Mouse (Mus musculus) forebrain, embryonic 15.5 days (tissue): ENCODE measurements around the gene Pld4. TPM values are rescaled to one million over a fixed set of nuclear protein-coding genes. Genes with fewer than 3 reads are reported as not detected.

Experiments
- ATAC-seq: fragments of 200-750 bp; cut with Nextera tagmentation; replicated peaks from 2 replicates; pipeline ENCODE4 v1.8.0; 2017; ENCODE audit warnings: mild to moderate bottlenecking, moderate TSS enrichment, moderate library complexity
- H3K27ac ChIP-seq: fragments of 300-500 bp; sonication (generic); replicated peaks from 2 replicates; pipeline ENCODE4 v1.5.1; 2015; ENCODE audit warnings: mild to moderate bottlenecking, inconsistent platforms
- H3K27me3 ChIP-seq: fragments of 300-500 bp; sonication (generic); 2 replicates; pipeline ENCODE4 v1.6.1; 2015; ENCODE audit warnings: inconsistent platforms
- H3K36me3 ChIP-seq: fragments of 300-500 bp; sonication (generic); 2 replicates; pipeline ENCODE4 v1.6.1; 2015; ENCODE audit warnings: mild to moderate bottlenecking, inconsistent platforms
- H3K4me1 ChIP-seq: fragments of 300-500 bp; sonication (generic); 2 replicates; pipeline ENCODE4 v1.6.1; 2015; ENCODE audit warnings: inconsistent platforms
- H3K4me2 ChIP-seq: fragments of 300-500 bp; sonication (generic); replicated peaks from 2 replicates; pipeline ENCODE4 v1.6.1; 2015; ENCODE audit warnings: mild to moderate bottlenecking, inconsistent platforms
- H3K4me3 ChIP-seq: fragments of 300-500 bp; sonication (generic); 2 replicates; pipeline ENCODE4 v1.5.1; 2015; ENCODE audit warnings: mild to moderate bottlenecking, inconsistent platforms
- H3K9ac ChIP-seq: fragments of 300-500 bp; sonication (generic); replicated peaks from 2 replicates; pipeline ENCODE4 v1.6.1; 2015; ENCODE audit warnings: mild to moderate bottlenecking, inconsistent platforms
- H3K9me3 ChIP-seq: fragments of 300-500 bp; sonication (generic); 2 replicates; pipeline ENCODE4 v1.6.1; 2016; ENCODE audit warnings: inconsistent platforms
- WGBS: fragments of 180-500 bp; shearing (Covaris S2); methylation state at CpG from one replicate; pipeline ENCODE4 v1.1.7; 2015; ENCODE audit warnings: mixed read lengths; 5-methylcytosine and 5-hydroxymethylcytosine counted together
- polyA plus RNA-seq: library from polyadenylated mRNA; unstranded; fragments of >200 nt; fragmentation: Nextera tagmentation; extraction: Ambion mirVana; gene quantifications from 2 replicates; pipeline ENCODE4 v1.2.1, GENCODE M21; 2015

The Pld4 gene
- polyA plus RNA-seq, 1 experiment from 2014 or later: 5.3 TPM

DNA sequence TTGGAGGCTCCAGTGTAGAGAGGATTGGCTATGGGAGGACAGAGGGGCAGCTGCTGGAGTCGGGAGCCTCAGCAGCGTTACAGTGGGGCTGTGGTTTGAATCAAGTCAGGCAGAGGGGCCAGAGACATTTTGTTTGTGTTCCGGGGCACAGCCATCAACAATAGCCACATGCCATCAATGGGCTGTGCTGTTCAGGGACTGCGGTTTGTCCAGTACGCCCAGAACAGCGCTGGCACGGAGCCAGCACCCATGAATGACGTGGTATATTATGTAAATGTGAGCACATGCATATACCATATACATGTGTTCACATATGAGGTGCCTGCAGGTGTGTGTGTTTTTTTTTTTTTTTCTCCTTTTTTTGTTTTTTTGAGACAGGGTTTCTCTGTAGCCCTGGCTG is 32.7 kb upstream of the Pld4 start:
- Histone ChIP-seq H3K27ac (no peak overlapping the region), H3K4me2 (no peak overlapping the region), H3K4me1 (peaks cover 28% of the 10 kb centered on the region), H3K9me3 (no peaks in the 10 kb centered on the region), H3K27me3 (no peaks in the 10 kb centered on the region), H3K4me3 (no peak overlapping the region), H3K9ac (no peak overlapping the region), H3K36me3 (peaks cover 16% of the 10 kb centered on the region)
- 54% methylated on average over 8 of the region's 8 CpGs for WGBS
- ATAC-seq: no peak

GRCm38 (mm10) chr12:112730808-112731207 is 29.6 kb upstream of the Pld4 start:
- no peak overlapping the region for H3K9ac ChIP-seq
- H3K9me3 ChIP-seq: no peaks in the 10 kb centered on the region
- peaks cover 35% of the 10 kb centered on the region for H3K36me3 ChIP-seq
- H3K4me1 ChIP-seq: peaks cover 5% of the 10 kb centered on the region
- no peak overlapping the region for H3K27ac ChIP-seq
- H3K27me3 ChIP-seq: no peaks in the 10 kb centered on the region
- H3K4me2 ChIP-seq: no peak overlapping the region
- 90% methylated on average over 14 of the region's 14 CpGs for WGBS
- ATAC-seq: no peak
- no peak overlapping the region for H3K4me3 ChIP-seq

DNA sequence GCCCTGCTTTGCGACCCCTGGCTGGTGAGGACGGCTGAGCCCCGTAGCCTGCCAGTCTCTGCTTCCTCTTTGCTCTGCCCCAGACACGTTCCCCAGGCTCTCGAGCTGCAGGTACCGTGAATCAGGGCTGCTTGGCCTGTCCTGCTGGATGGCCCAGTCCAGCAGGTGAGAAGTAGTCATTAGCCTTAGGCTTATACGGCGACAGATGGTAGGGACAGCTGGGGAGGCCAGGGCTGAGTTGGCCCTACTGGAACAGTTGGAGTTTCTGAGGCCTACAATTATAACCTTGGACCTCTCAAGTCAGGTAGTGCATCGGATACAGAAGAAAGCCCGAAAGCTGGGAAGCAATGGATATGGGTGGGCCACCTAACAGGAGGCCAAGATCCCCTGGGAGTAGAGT is 27.9 kb upstream of the Pld4 start:
- WGBS: 92% methylated on average over 10 of the region's 10 CpGs
- Histone ChIP-seq H3K27ac (no peak overlapping the region), H3K27me3 (no peaks in the 10 kb centered on the region), H3K9ac (no peak overlapping the region), H3K4me1 (no peaks in the 10 kb centered on the region), H3K4me2 (no peak overlapping the region), H3K36me3 (peaks cover 51% of the 10 kb centered on the region), H3K4me3 (no peak overlapping the region), H3K9me3 (no peaks in the 10 kb centered on the region)
- no peak for ATAC-seq

- no peaks in the 10 kb centered on the region for H3K27me3 ChIP-seq
- ATAC-seq: no peak
- WGBS: 96% methylated on average over 2 of the region's 2 CpGs
- H3K27ac ChIP-seq: no peak overlapping the region
- H3K4me1 ChIP-seq: no peaks in the 10 kb centered on the region
- peaks cover 65% of the 10 kb centered on the region for H3K36me3 ChIP-seq
- H3K4me3 ChIP-seq: no peak overlapping the region
- H3K9me3 ChIP-seq: no peaks in the 10 kb centered on the region
- H3K9ac ChIP-seq: no peak overlapping the region
- H3K4me2 ChIP-seq: no peak overlapping the region
These were observed 26.2 kb upstream of the Pld4 start for GRCm38 (mm10) chr12:112734108-112734820.

DNA sequence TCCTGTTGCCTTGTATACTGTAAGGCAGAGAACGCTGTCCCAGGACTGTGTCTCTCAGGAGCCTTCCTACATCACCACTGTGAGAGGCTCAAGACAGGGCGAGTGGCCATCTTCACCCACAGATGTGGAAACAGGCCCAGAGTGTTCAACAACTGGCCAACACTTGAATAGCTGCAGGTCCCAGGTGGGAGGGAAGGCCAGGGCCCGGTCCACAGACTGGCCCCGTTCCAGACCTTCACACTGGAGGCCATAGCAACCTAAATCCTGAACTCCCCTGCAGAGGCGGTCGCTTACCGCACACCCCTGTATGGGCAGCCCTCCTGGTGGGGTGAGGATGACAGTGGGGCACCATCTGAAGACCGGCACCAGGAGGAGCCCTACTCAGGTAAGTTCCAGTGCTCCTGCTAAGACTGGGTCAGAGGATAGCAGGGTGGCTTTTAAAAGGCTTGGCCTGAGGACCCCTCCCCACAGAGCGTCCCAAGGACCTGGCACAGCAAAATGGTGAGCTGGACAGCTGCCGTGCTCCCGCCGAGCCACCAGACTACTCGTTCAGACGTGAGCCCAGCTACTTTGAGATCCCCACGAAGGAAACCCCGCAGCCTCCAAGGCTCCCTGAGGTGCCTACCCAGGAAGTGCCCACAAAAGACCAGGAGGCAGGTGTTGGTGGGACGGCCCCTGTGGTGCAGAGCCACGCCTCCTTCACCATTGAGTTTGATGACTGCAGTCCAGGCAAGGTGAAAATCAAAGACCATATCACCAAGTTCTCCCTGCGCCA is 25.4 kb upstream of the Pld4 start:
- H3K4me3 ChIP-seq: no peak overlapping the region
- H3K27ac ChIP-seq: no peak overlapping the region
- no peaks in the 10 kb centered on the region for H3K27me3 ChIP-seq
- ATAC-seq: no peak
- no peak overlapping the region for H3K9ac ChIP-seq
- WGBS: 87% methylated on average over 19 of the region's 19 CpGs
- H3K4me1 ChIP-seq: no peaks in the 10 kb centered on the region
- H3K36me3 ChIP-seq: peaks cover 71% of the 10 kb centered on the region
- H3K9me3 ChIP-seq: no peaks in the 10 kb centered on the region
- H3K4me2 ChIP-seq: no peak overlapping the region

DNA sequence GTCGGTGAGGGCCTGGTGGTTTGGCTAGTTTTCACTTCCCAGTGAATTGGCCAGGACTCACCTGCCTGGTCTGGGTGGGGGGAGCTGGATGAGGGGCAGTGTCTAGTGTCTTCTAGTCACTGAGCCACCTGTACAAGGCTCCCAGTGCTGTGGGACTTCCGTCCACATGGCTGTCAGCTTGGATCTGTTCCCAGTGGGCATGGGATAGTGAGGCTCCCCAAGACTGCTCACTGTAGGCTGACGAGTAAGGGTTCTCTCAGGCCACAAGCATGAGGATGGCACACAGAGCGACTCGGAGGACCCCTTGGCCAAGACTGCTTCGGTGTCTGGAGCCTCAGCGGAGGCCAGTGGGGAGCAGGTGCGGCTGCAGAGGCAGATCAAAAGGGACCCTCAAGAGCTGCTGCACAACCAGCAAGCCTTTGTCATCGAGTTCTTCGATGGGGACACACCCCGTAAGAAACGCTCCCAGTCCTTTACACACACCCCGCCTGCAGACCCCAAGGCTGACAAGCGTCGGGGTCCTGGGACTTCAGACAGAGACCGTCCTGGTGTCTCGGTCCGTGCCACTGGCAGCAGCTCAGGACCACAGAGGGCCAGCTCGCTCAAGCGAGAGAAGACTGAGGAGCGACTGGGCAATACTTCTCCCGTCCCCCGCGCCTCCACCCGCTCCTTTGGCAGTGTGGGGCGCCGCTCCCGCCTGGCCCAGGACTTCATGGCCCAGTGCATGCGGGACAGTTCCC is 24.4 kb upstream of the Pld4 start:
- H3K9ac ChIP-seq: no peak overlapping the region
- H3K27ac ChIP-seq: no peak overlapping the region
- WGBS: 85% methylated on average over 29 of the region's 29 CpGs
- no peaks in the 10 kb centered on the region for H3K9me3 ChIP-seq
- peaks cover 78% of the 10 kb centered on the region for H3K36me3 ChIP-seq
- ATAC-seq: no peak
- no peaks in the 10 kb centered on the region for H3K4me1 ChIP-seq
- no peak overlapping the region for H3K4me2 ChIP-seq
- H3K27me3 ChIP-seq: no peaks in the 10 kb centered on the region
- no peak overlapping the region for H3K4me3 ChIP-seq

- Histone ChIP-seq H3K9me3 (no peaks in the 10 kb centered on the region), H3K9ac (no peak overlapping the region), H3K27me3 (no peaks in the 10 kb centered on the region), H3K27ac (no peak overlapping the region), H3K4me2 (no peak overlapping the region), H3K4me3 (no peak overlapping the region), H3K4me1 (no peaks in the 10 kb centered on the region), H3K36me3 (peaks cover 77% of the 10 kb centered on the region)
- ATAC-seq: no peak
- WGBS: 93% methylated on average over 10 of the region's 10 CpGs
These were observed 23.9 kb upstream of the Pld4 start for GRCm38 (mm10) chr12:112736636-112736925.

DNA sequence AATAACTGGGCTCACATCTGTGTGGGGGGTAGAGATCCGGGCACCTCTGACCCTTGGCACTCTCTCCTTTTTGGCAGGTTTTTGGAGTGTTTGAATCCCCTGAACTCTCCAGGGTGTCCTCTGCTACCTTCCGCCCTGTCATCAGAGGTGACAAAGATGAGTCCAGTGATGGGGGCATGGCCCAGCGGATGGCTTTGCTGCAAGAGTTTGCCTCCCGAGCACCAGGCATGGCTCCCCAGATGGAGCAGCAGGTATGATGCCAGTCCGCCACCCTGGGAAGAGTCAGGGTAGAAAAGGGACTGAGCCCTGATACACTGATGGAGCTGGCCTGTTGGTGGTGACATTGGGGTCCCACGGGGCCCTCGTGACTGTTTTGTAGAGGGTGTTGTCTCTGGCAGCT is 23.4 kb upstream of the Pld4 start:
- H3K9ac ChIP-seq: no peak overlapping the region
- WGBS: 94% methylated on average over 7 of the region's 7 CpGs
- H3K36me3 ChIP-seq: peaks cover 72% of the 10 kb centered on the region
- no peak for ATAC-seq
- H3K9me3 ChIP-seq: no peaks in the 10 kb centered on the region
- no peaks in the 10 kb centered on the region for H3K27me3 ChIP-seq
- no peak overlapping the region for H3K27ac ChIP-seq
- H3K4me3 ChIP-seq: no peak overlapping the region
- H3K4me1 ChIP-seq: no peaks in the 10 kb centered on the region
- H3K4me2 ChIP-seq: no peak overlapping the region

- peaks cover 65% of the 10 kb centered on the region for H3K36me3 ChIP-seq
- no peak for ATAC-seq
- 83% methylated on average over 14 of the region's 14 CpGs for WGBS
- H3K27me3 ChIP-seq: no peaks in the 10 kb centered on the region
- H3K4me2 ChIP-seq: no peak overlapping the region
- H3K4me1 ChIP-seq: 0 out of 2 replicates have a peak, but pooled peaks cover under 1% of the 10 kb centered on the region
- no peak overlapping the region for H3K27ac ChIP-seq
- H3K9me3 ChIP-seq: no peaks in the 10 kb centered on the region
- H3K9ac ChIP-seq: no peak overlapping the region
- H3K4me3 ChIP-seq: no peak overlapping the region
These were observed 22.7 kb upstream of the Pld4 start for GRCm38 (mm10) chr12:112737761-112738160.

DNA sequence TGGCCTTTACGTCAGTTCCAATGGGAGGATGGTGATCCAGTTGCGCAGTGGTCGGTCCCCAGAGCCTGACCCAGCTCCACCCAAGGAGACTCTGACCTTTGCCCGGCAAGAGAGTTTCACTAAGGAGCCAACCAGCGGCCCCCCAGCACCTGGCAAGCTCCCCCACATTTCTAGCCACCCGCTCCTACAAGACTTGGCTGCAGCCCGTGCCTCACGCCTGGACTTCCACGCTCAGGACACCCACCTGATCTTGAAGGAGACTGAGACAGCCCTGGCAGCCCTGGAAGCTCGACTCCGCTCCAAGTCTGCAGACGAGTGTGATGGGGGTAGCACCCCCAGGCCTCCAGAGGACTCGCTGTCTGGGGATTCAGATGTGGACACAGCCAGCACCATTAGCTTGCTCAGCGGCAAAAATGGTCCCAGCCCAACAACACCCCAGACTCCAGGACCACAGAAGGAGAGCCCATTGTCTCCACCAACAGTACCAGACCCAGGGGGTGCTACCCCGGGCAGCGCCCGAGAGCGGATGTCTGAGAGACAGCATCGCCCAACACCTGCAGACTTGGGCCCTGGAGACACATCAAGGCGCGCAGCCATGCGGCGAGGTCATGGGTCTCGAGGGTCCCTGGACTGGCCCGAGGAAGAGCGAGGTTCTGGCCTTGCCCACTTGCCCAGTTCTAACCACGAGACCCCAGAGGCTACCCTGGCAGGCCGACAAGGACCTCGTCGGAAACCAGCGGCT is 22.0 kb upstream of the Pld4 start:
- WGBS: 94% methylated on average over 31 of the region's 31 CpGs
- Histone ChIP-seq H3K4me1 (0 out of 2 replicates have a peak, but pooled peaks cover 2% of the 10 kb centered on the region), H3K27ac (no peak overlapping the region), H3K27me3 (no peaks in the 10 kb centered on the region), H3K9me3 (no peaks in the 10 kb centered on the region), H3K4me2 (no peak overlapping the region), H3K4me3 (no peak overlapping the region), H3K36me3 (peaks cover 65% of the 10 kb centered on the region), H3K9ac (no peak overlapping the region)
- no peak for ATAC-seq

DNA sequence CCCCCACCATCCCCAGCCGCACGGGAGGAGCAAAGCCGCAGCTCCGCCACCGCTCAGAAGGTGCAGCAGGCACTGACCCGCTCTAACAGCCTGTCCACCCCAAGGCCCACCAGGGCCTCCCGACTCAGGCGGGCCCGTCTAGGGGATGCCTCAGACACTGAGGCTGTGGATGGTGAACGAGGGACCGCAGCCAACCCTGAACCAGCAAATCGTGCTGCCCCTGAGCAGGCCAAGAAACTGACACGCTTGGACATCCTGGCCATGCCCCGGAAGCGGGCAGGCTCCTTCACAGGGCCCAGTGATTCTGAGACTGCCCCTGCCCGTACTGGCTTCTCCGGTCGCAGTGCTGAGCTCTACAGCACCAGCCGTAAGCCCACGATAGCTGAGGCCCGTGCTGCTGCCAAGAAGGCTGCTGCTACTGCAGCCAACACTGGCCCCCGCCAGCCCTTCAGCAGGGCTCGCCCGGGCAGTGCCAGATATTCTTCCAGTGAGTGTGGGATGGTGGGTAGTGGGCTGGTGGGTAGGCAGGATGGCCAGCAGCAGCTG is 21.4 kb upstream of the Pld4 start:
- no peak overlapping the region for H3K4me3 ChIP-seq
- 92% methylated on average over 24 of the region's 24 CpGs for WGBS
- no peak overlapping the region for H3K4me2 ChIP-seq
- H3K9me3 ChIP-seq: no peaks in the 10 kb centered on the region
- peaks cover 66% of the 10 kb centered on the region for H3K36me3 ChIP-seq
- 0 out of 2 replicates have a peak, but pooled peaks cover 2% of the 10 kb centered on the region for H3K4me1 ChIP-seq
- no peaks in the 10 kb centered on the region for H3K27me3 ChIP-seq
- ATAC-seq: no peak
- H3K9ac ChIP-seq: no peak overlapping the region
- H3K27ac ChIP-seq: no peak overlapping the region
